Mouse (Mus musculus) E14TG2a.4 (cell line): ENCODE data around the gene Arhgef2.

Experiments used
- CTCF ChIP-seq: conservative IDR thresholded peaks from 2 replicates; pipeline ENCODE4 v1.5.1; 2014; ENCODE audit warnings: low read length
- NANOG ChIP-seq: IDR thresholded peaks from 2 replicates; pipeline ENCODE4 v1.6.1; 2014; ENCODE audit warnings: borderline replicate concordance, low read length, mixed read lengths

DNA sequence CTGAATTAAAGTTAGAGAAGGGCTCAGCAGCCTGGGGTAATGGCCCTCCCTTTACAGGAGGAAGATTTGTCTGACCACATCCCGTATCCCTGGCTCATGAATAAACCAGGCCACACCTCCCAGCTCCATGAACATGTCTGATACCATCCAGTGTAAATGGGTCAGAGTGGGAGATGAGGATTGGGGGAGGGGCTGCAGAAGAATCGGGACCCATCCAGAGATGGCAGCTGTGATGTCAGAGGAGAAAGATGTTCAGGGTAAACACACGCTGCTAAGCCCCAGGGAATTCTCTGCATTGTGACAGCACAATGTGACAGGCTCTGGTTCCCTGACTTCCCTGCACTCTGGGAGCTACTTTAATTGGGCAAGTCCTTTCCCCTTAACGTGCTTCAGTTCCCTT is 42.3 kb upstream of the Arhgef2 start:
- TF ChIP-seq NANOG, result no peak
- no peak for TF ChIP-seq CTCF
